Mouse (Mus musculus) kidney, postnatal 0 days (tissue): Measurements from ENCODE around the gene Ftsj3. TPM values are rescaled to one million over a fixed set of nuclear protein-coding genes. Genes with fewer than 3 reads are reported as not detected.

Experiments
- ATAC-seq: fragments of 200-750 bp; cut with Nextera tagmentation; replicated peaks from 2 replicates; pipeline ENCODE4 v1.8.0; 2017; ENCODE audit warnings: low read depth, moderate number of reproducible peaks, moderate TSS enrichment, moderate library complexity; ENCODE audit not compliant: low FRiP score
- DNase-seq: peaks from one replicate; pipeline ENCODE4 v3.0.0-alpha.2; 2016; ENCODE audit warnings: low spot score
- H3K27ac ChIP-seq: fragments of 300-500 bp; sonication (generic); 2 replicates; pipeline ENCODE4 v1.5.1; 2014; ENCODE audit warnings: mild to moderate bottlenecking
- H3K27me3 ChIP-seq: fragments of 300-500 bp; sonication (generic); 2 replicates; pipeline ENCODE4 v1.6.1; 2014; ENCODE audit warnings: low read length, mixed read lengths; ENCODE audit not compliant: insufficient read depth
- H3K36me3 ChIP-seq: fragments of 300-500 bp; sonication (generic); 2 replicates; pipeline ENCODE4 v1.6.1; 2014; ENCODE audit warnings: low read length, mixed read lengths; ENCODE audit not compliant: insufficient read depth
- H3K4me1 ChIP-seq: fragments of 300-500 bp; sonication (generic); replicated peaks from 2 replicates; pipeline ENCODE4 v1.6.1; 2014; ENCODE audit warnings: antibody characterized with exemption, low read length, mixed read lengths; ENCODE audit not compliant: insufficient read depth
- H3K4me2 ChIP-seq: fragments of 300-500 bp; sonication (generic); 2 replicates; pipeline ENCODE4 v1.6.1; 2014; ENCODE audit warnings: mild to moderate bottlenecking, low read length, moderate library complexity, mixed read lengths
- H3K4me3 ChIP-seq: fragments of 300-500 bp; sonication (generic); replicated peaks from 2 replicates; pipeline ENCODE4 v1.5.1; 2014; ENCODE audit warnings: low read depth, low read length
- H3K9ac ChIP-seq: fragments of 300-500 bp; sonication (generic); 2 replicates; pipeline ENCODE4 v1.6.1; 2014; ENCODE audit warnings: low read depth, low read length
- H3K9me3 ChIP-seq: fragments of 300-500 bp; sonication (generic); replicated peaks from 2 replicates; pipeline ENCODE4 v1.6.1; 2016; ENCODE audit warnings: low read length, inconsistent platforms, mixed read lengths
- CTCF ChIP-seq: IDR thresholded peaks from 2 replicates; pipeline ENCODE4 v1.5.1; 2016; ENCODE audit warnings: antibody characterized with exemption, low read depth, mild to moderate bottlenecking, moderate library complexity
- WGBS: fragments of 180-500 bp; shearing (Covaris S2); extraction: QIAGEN DNeasy Blood & Tissue Kit; methylation state at CpG from one replicate; pipeline ENCODE4 v1.1.7; 2014; 5-methylcytosine and 5-hydroxymethylcytosine counted together
- polyA plus RNA-seq: library from polyadenylated mRNA; unstranded; fragments of >200 nt; fragmentation: Nextera tagmentation; extraction: Ambion mirVana; gene quantifications from 2 replicates; pipeline ENCODE4 v1.2.1, GENCODE M21; 2015

The Ftsj3 gene
- polyA plus RNA-seq, 1 experiment from 2014 or later = 40.6 TPM

DNA sequence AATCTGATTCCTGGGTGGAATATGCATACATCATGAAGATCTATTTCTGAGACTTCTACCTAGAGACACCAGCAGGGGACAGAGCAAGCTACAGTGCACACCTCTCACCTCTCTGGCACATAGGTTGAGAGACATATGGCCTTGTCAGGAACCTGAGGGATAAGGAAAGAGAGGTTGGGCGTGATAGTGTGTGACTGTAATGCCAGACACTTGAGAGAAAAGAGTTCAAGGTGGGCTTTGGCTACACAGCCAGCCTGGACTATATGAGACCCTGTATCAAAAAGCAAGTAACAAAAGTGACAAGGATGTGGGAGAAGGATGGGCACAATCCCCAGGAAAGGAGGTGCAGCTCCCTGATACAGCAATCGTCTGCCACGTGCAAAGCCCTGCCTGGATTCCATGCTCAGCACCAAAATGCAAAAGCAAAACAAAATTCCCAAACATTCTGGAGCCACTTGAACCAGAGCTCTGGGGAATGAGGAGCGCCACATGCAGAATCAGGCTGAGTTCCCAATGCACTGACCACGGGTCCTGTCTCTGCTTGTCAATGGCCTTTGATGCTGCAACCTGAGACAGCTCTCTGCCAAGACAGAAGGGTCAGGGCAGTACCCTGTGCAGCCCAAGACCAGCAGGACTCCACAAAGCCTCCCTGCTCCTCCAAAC is 15.4 kb upstream of the Ftsj3 start:
- ATAC-seq (no peak), DNase-seq (peak; percentile 46)
- Histone ChIP-seq H3K27ac (peak overlapping the region; percentile 99), H3K9me3 (no peaks in the 10 kb centered on the region), H3K4me1 (peaks cover 36% of the 10 kb centered on the region), H3K4me3 (peak overlapping the region; percentile 99), H3K4me2 (peak overlapping the region; percentile 74), H3K9ac (peak overlapping the region; percentile 99), H3K27me3 (no peaks in the 10 kb centered on the region), H3K36me3 (peaks cover 14% of the 10 kb centered on the region; the same call in 1 of the 2 replicates)
- WGBS = 12% methylated on average over 5 of the region's 5 CpGs
- peak; percentile 16; the same call in 1 of the 2 replicates for TF ChIP-seq CTCF

DNA sequence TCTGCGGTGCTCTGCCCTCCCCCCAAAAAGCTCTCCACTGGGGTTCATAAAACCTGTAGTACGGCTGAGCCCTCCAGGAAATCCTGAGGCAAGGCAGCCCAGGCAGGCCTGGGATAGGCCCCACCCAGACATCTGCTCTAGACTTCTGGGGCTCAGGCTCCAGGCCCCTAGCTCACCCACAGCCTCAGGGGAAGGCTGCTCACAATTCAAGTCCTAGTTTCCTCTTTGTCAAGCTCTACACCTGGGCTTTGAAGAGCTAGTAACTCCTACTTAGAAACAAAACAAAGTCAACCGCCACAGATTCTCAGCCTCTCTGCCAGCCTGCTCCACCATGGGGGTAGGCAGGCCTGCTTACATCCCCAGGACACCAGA is 13.2 kb upstream of the Ftsj3 start:
- no peak overlapping the region for H3K4me3 ChIP-seq
- DNase-seq (peak; percentile 54), ATAC-seq (no peak)
- H3K36me3 ChIP-seq = peaks cover 36% of the 10 kb centered on the region
- peak overlapping the region; percentile 40 for H3K4me2 ChIP-seq
- no peak for TF ChIP-seq CTCF
- no peaks in the 10 kb centered on the region for H3K9me3 ChIP-seq
- H3K27ac ChIP-seq = peak overlapping the region; percentile 70
- H3K27me3 ChIP-seq = no peaks in the 10 kb centered on the region
- WGBS = 11% methylated on average over 3 of the region's 3 CpGs
- H3K4me1 ChIP-seq = peaks cover 34% of the 10 kb centered on the region
- H3K9ac ChIP-seq = no peak overlapping the region

DNA sequence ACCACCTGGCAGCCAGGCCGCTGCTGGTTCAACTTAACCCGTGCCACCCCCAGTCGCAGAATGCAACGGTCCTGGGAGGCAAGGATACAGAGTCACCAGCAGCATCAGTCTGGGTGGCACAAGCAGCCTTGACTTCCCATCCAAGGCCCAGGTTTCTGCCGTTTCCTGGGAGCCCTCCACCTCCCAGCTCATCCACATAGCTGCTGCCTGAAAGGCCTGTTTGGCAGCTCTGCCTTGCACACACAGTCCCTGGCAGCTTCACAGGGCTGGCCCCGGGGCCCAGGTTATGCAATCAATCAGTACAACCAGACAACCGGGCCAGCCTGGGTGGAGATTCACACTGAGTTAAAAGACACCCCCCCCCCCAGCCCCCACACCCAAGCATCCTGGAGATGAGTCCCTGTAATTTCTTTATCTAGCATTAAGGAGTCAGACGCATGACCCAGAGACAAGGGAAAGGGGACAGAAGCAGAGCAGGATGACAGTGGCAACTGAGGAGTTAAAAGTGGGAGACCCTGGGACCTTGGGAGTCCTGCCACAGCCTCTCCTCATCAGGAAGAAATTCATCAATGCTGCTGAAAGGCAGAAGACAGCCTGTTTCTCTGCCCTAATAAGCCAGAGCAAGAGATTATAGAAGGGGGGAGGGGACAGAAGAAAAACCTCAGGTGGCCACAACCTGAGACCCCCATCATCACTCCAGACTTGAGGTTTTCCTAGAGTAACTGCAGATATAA is 12.6 kb upstream of the Ftsj3 start:
- no peaks in the 10 kb centered on the region for H3K27me3 ChIP-seq
- H3K9ac ChIP-seq = peak overlapping the region; percentile 23; the same call in 1 of the 2 replicates
- peaks cover 41% of the 10 kb centered on the region for H3K36me3 ChIP-seq
- H3K9me3 ChIP-seq = no peaks in the 10 kb centered on the region
- no peak overlapping the region for H3K4me3 ChIP-seq
- H3K27ac ChIP-seq = peak overlapping the region; percentile 70
- peak overlapping the region; percentile 40 for H3K4me2 ChIP-seq
- peaks cover 34% of the 10 kb centered on the region for H3K4me1 ChIP-seq
- no peak for TF ChIP-seq CTCF
- DNase-seq (peak; percentile 46), ATAC-seq (no peak)
- whole genome bisulfite sequencing = 32% methylated on average over 8 of the region's 8 CpGs

DNA sequence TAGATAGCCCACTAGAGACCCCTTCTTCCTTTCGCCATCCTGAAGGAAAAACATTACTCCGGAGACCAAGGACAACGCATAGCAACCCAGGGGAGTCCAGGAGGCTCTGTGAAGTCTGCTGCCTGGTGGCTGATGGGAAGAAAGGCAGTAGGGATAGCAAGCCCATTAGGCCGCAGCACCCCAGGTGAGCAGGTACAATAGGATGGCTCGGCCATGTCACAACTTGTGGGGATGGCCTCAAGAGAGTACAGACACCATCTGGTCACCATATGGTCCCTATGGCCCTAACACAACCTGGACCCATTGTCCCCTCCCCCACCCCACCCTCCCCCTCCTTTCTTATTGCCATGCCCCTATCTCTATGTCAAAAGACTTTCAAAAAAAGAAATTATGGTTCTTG is 12.0 kb upstream of the Ftsj3 start:
- peak overlapping the region; percentile 40; the same call in 1 of the 2 replicates for H3K4me2 ChIP-seq
- WGBS = 57% methylated on average over 5 of the region's 5 CpGs
- peaks cover 47% of the 10 kb centered on the region for H3K36me3 ChIP-seq
- no peaks in the 10 kb centered on the region for H3K9me3 ChIP-seq
- no peak for DNase-seq
- H3K9ac ChIP-seq = no peak overlapping the region
- H3K4me3 ChIP-seq = no peak overlapping the region
- no peak overlapping the region for H3K27ac ChIP-seq
- no peak for TF ChIP-seq CTCF
- ATAC-seq = no peak
- H3K27me3 ChIP-seq = no peaks in the 10 kb centered on the region
- H3K4me1 ChIP-seq = peaks cover 34% of the 10 kb centered on the region

DNA sequence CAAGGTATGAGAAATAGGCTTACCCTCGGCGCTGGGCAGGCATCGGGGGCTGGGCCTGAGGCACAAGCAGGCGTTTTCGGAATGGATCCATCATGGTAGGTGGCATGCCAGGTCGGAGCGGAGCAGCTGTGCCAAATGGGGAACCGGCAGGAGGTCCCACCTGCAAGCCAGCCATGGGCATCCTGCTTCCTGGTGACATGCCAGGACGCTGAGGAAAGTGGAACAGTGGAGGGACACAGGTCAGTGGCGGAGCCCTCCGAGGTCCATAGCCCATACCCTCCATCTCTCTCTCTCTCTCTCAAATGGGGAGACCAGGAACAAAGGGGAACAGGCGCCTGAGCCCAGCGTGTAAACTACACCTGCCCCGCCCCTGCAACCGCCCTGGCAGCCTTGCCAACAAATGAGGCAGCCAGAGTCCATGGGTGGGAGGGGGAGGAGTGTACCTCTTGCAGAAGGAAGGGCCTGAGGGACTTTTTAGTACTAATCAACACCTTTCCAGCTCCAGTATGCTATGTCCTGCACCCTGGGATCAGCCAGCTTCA is 11.5 kb upstream of the Ftsj3 start:
- 62% methylated on average over 15 of the region's 15 CpGs for WGBS
- no peak for DNase-seq
- Histone ChIP-seq H3K4me2 (no peak overlapping the region), H3K9ac (no peak overlapping the region), H3K27ac (no peak overlapping the region), H3K27me3 (no peaks in the 10 kb centered on the region), H3K36me3 (peaks cover 52% of the 10 kb centered on the region), H3K4me1 (peaks cover 34% of the 10 kb centered on the region), H3K9me3 (no peaks in the 10 kb centered on the region), H3K4me3 (no peak overlapping the region)
- TF ChIP-seq CTCF = no peak
- no peak for ATAC-seq

DNA sequence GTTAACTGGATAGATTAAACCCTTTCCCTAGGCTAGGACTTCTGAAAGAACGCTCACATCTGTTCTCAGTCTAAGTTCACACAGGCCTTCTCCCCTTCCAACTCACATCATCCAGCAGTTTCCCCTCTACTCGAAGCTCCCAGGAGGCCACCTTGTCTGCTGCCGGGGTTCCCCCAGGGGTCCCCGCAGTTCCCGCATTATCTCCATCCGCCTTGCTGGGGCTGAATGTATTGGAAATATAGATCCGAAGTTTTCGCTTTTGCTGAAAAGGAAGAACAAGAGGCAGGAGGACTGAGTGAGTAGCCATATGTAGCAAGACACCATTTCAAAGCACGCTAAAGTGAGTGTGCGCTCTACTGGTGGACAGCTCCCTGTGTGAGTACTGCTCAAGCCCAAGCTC is 10.6 kb upstream of the Ftsj3 start:
- ATAC-seq = no peak
- WGBS = 92% methylated on average over 10 of the region's 10 CpGs

More for the DNA sequence above, 10.6 kb upstream of the Ftsj3 start:
- peaks cover 31% of the 10 kb centered on the region for H3K4me1 ChIP-seq
- H3K36me3 ChIP-seq = peaks cover 62% of the 10 kb centered on the region
- H3K4me3 ChIP-seq = no peak overlapping the region
- H3K9ac ChIP-seq = no peak overlapping the region
- no peaks in the 10 kb centered on the region for H3K9me3 ChIP-seq
- no peaks in the 10 kb centered on the region for H3K27me3 ChIP-seq
- TF ChIP-seq CTCF = no peak
- no peak for DNase-seq
- no peak overlapping the region for H3K4me2 ChIP-seq
- H3K27ac ChIP-seq = no peak overlapping the region
